Mouse (Mus musculus): ENCODE data around the gene Cnr2. TPM values are rescaled to one million over a fixed set of nuclear protein-coding genes. Genes with fewer than 3 reads are reported as not detected.

The Cnr2 gene
- total and polyA plus RNA-seq, 3 experiments = 6.8 to 10.2 TPM; not detected in 1

DNA sequence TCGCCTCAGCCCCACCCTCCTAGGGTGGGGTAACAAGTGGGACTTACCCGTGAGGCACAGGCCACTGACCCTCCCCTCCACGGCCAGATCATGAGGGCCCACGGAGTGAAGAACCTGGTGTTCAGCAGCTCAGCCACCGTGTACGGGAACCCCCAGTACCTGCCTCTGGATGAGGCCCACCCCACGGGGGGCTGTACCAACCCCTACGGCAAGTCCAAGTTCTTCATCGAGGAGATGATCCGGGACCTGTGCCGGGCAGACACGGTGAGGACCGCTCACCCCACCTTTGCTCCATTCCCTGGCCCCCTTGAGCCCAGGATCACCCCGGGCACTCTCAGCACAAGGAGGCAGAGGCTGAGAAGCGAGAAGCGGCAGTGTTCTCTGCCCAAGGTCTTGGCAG lies 71.1 kb downstream of the Cnr2 start:
- no peak overlapping the region for H3K9ac ChIP-seq (ENCODE audit: control insufficient read depth, low read depth, low read length, poor library complexity, severe bottlenecking)
- H3K4me1 ChIP-seq (ENCODE audit: control insufficient read depth in 1 of 2, insufficient read depth in 2 of 2, low read length in 2 of 2) = peaks cover 4 to 8% of the 10 kb centered on the region in 2 experiments; a peak in 3 of 4 replicates
- no peaks in the 10 kb centered on the region for H3K27me3 ChIP-seq (ENCODE audit: control insufficient read depth in 1 of 2, insufficient read depth in 2 of 2, low read length in 2 of 2)
- TF ChIP-seq MXI1 (IDR thresholded peaks at IDR 0.05; ENCODE audit: low read depth, low read length) (no peak), CHD1 (IDR thresholded peaks at IDR 0.05; ENCODE audit: low read depth, low read length) (no peak), ETS1 (IDR thresholded peaks at IDR 0.05; ENCODE audit: low read depth, low read length) (no peak), SIN3A (IDR thresholded peaks at IDR 0.05; ENCODE audit: low read length) (no peak)
- peaks cover 11% of the 10 kb centered on the region for H3K79me2 ChIP-seq (ENCODE audit: control insufficient read depth, insufficient read depth, low read length, poor library complexity)
- DNase-seq (ENCODE audit: low read depth, low spot score) = no peak
- H3K27ac ChIP-seq (ENCODE audit: control insufficient read depth, low read depth, low read length) = no peak overlapping the region
- no peak overlapping the region for H3K4me3 ChIP-seq (ENCODE audit: control insufficient read depth in 1 of 2, insufficient read depth in 1 of 2, low read depth in 2 of 2, low read length in 2 of 2)
- no peaks in the 10 kb centered on the region for H3K9me3 ChIP-seq (replicated peaks; ENCODE audit: insufficient read depth, low read length)
- peaks cover 0 to 6% of the 10 kb centered on the region in 2 experiments; a peak in 3 of 4 replicates for H3K36me3 ChIP-seq (ENCODE audit: control insufficient read depth in 1 of 2, insufficient read depth in 2 of 2, low read length in 2 of 2)

GRCm38 (mm10) chr4:135967086-135967760 lies 72.0 kb downstream of the Cnr2 start:
- H3K27ac ChIP-seq (ENCODE audit: control insufficient read depth, low read depth, low read length) = no peak overlapping the region
- no peak overlapping the region for H3K4me3 ChIP-seq (ENCODE audit: control insufficient read depth in 1 of 2, insufficient read depth in 1 of 2, low read depth in 2 of 2, low read length in 2 of 2)
- H3K79me2 ChIP-seq (ENCODE audit: control insufficient read depth, insufficient read depth, low read length, poor library complexity) = peaks cover 21% of the 10 kb centered on the region
- H3K9ac ChIP-seq (ENCODE audit: control insufficient read depth, low read depth, low read length, poor library complexity, severe bottlenecking) = no peak overlapping the region
- no peaks in the 10 kb centered on the region for H3K27me3 ChIP-seq (ENCODE audit: control insufficient read depth in 1 of 2, insufficient read depth in 2 of 2, low read length in 2 of 2)
- H3K9me3 ChIP-seq (replicated peaks; ENCODE audit: insufficient read depth, low read length) = no peaks in the 10 kb centered on the region
- TF ChIP-seq SIN3A (IDR thresholded peaks at IDR 0.05; ENCODE audit: low read length) = no peak
- TF ChIP-seq MEF2A (IDR thresholded peaks at IDR 0.05; ENCODE audit: extremely low read depth, insufficient replicate concordance, low read depth, low read length, poor library complexity, severe bottlenecking) = no peak
- TF ChIP-seq POLR2A (IDR thresholded peaks at IDR 0.05; ENCODE audit: control insufficient read depth in 1 of 2, insufficient read depth in 1 of 2, low read depth in 1 of 2, low read length in 2 of 2, poor library complexity in 1 of 2) = no peak
- TF ChIP-seq JUND (IDR thresholded peaks at IDR 0.05; ENCODE audit: low read depth, low read length) = no peak
- TF ChIP-seq MYB (IDR thresholded peaks at IDR 0.05; ENCODE audit: low read depth, low read length) = no peak
- TF ChIP-seq EP300 (IDR thresholded peaks at IDR 0.05; ENCODE audit: low read depth in 1 of 2, low read length in 2 of 2) = no peak
- no peak for TF ChIP-seq POLR2AphosphoS2 (IDR thresholded peaks at IDR 0.05; ENCODE audit: low read length)
- no peak for TF ChIP-seq E2F4 (IDR thresholded peaks at IDR 0.05; ENCODE audit: borderline replicate concordance, low read depth, low read length)
- TF ChIP-seq TBP (IDR thresholded peaks at IDR 0.05; ENCODE audit: low read depth, low read length) = no peak
- no peak for TF ChIP-seq ZNF384 (IDR thresholded peaks at IDR 0.05; ENCODE audit: low read depth, low read length)
- TF ChIP-seq USF1 (IDR thresholded peaks at IDR 0.05; ENCODE audit: low read depth, low read length) = no peak
- TF ChIP-seq HCFC1 (IDR thresholded peaks at IDR 0.05; ENCODE audit: low read depth, low read length) = no peak
- TF ChIP-seq MAX (IDR thresholded peaks at IDR 0.05; ENCODE audit: low read length) = no peak
- no peak for TF ChIP-seq USF2 (IDR thresholded peaks at IDR 0.05; ENCODE audit: borderline replicate concordance in 1 of 2, insufficient read depth in 1 of 2, low read depth in 1 of 2, low read length in 2 of 2)
- TF ChIP-seq MXI1 (IDR thresholded peaks at IDR 0.05; ENCODE audit: low read depth, low read length) = no peak
- TF ChIP-seq ZC3H11A (IDR thresholded peaks at IDR 0.05; ENCODE audit: low read depth, low read length) = no peak
- peaks cover 4 to 13% of the 10 kb centered on the region in 2 experiments; a peak in 3 of 4 replicates for H3K4me1 ChIP-seq (ENCODE audit: control insufficient read depth in 1 of 2, insufficient read depth in 2 of 2, low read length in 2 of 2)
- DNase-seq (ENCODE audit: low read depth, low spot score) = no peak
- peaks cover 0 to 8% of the 10 kb centered on the region in 2 experiments; a peak in 3 of 4 replicates for H3K36me3 ChIP-seq (ENCODE audit: control insufficient read depth in 1 of 2, insufficient read depth in 2 of 2, low read length in 2 of 2)
